Mouse (Mus musculus): ENCODE data around the gene Kalrn. TPM values are rescaled to one million over a fixed set of nuclear protein-coding genes. Genes with fewer than 3 reads are reported as not detected.

Gene Kalrn
- total RNA-seq, 2 experiments from 2014 or later = 448 to 531 TPM

GRCm38 (mm10) chr16:34355547-34355946 is 217.8 kb downstream of the Kalrn start:
- DNase-seq (ENCODE audit: low spot score in 2 of 2) = no peak

DNA sequence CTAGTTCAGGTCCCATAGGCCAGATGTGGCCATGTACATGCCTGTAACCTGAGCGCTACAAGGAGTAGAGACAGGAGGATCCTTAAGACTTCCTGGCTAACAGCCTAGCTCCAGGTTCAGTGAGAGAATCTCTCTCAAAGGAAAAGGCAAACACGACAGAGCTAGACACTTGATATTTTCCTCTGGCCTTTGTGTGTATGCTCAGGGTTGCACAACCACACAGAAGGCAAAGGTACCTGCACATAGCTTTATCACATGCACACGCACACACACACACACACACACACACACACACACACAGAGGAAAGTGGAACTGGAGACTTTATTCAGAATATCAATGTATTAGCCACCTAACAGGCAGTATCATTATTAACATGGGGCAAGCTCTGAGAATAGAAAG is 219.3 kb downstream of the Kalrn start:
- DNase-seq (ENCODE audit: low spot score in 2 of 2) = no peak

DNA sequence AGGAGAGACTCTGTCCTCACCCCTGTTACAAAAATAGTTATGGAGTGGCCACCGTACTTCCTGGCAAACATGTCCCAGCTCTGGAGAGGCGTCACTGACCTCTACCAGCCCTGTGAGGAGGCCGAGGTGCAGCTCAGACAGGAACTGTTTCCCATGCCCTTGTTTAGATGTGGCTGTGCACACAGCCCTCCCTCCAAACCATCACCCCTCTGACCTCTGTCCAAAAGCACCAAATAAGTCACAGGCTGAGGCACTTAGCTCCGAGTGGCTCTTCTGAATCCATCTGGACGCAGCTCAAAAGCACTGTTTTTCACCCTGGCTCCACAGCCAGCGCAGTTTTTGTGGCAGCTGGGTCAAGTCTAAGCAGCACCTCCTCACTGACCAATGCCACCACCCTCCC is 220.6 kb downstream of the Kalrn start:
- no peak for DNase-seq (ENCODE audit: low spot score in 2 of 2)

- DNase-seq (ENCODE audit: low spot score in 2 of 2) = no peak
Measured at GRCm38 (mm10) chr16:34351575-34352150, 221.7 kb downstream of the Kalrn start.

DNA sequence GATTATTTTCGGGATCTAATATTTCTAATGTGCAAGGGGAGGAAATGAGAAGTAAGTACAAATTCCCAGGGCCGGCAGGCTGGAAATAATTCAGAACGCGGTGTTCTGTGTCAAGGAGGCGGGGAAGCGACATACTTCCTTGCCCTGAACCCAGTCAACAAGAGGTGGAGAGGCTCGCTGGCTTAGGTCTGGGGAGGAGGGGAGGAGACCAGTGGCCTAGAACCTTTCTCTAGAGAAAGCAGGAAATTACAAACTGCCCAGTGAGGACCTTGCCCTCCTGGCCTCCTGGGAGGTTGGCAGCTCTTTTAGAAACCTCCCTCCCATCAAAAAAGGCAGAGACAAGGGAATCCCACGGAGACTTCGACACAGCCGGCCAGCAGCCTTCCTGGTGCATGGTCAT is 225.8 kb downstream of the Kalrn start:
- no peak for DNase-seq (ENCODE audit: low spot score in 2 of 2)

DNA sequence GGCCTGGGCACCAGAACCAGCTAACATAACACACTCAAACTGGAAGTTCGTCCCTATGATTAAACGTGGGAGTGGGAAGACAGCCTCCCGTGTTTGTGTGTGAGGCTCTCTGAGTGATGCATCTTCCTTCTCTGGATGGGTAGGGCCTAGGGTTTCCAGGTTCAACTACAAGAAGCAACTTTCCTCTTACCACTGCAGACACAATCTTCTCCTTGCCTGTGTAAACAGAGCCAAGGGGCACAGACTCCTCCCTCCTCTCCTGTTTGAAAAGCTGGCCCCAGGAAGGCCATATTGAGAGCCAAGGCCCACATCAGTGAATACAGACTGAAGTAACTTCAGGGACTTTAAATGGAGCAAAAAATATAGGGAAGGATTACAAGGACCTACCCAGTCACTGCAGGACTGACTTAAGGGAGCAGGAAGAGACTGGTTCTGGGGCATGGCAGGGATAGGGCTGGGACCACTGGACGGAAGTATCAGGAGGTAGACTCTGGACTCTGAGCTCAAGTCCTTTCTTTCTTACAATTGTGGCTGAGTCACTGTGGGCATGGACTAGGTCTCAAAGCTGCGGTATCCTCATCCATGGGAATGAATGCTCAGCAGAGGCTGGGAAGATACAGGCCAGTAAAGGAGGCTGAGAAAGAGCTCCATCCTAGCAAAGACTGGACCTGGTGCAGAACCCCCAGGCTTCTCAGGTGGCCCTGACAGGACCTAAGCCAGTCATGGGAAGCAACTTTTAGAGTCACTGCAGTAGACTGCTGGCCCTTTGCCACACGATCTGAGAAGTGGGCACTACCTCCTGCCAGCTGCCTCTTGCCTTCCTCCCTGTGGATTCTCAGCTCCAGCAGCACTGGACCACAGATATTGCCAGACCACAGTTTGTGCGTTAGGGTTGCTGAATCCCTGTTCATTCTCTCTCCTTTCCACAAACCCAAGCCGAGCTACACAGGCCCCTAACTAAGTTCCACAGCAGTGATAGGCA is 228.1 kb downstream of the Kalrn start:
- peak; percentile 48 to 54 for DNase-seq (ENCODE audit: low spot score in 2 of 2)

GRCm38 (mm10) chr16:34343968-34344367 is 229.4 kb downstream of the Kalrn start:
- DNase-seq (ENCODE audit: low spot score in 2 of 2) = peak; percentile 53 to 65

DNA sequence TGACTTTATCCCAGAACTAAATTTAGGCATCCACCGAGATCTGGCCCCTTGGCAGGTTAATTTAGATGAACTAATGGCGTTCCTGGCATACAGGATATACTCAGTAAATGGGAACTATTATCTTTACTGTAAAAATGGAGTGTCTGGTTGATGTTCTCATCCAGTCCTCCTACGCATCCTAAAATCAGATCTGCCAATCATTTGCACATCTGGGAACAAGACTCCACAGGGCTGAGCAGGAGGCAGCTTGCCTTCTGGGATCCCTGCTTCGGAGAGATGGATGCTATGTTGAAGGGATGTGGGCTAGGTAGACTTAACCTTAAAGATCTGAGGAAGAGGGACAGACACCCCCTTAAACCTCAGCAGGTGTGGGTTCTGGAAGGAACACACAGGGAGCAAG is 230.2 kb downstream of the Kalrn start:
- DNase-seq (ENCODE audit: low spot score in 2 of 2) = no peak

DNA sequence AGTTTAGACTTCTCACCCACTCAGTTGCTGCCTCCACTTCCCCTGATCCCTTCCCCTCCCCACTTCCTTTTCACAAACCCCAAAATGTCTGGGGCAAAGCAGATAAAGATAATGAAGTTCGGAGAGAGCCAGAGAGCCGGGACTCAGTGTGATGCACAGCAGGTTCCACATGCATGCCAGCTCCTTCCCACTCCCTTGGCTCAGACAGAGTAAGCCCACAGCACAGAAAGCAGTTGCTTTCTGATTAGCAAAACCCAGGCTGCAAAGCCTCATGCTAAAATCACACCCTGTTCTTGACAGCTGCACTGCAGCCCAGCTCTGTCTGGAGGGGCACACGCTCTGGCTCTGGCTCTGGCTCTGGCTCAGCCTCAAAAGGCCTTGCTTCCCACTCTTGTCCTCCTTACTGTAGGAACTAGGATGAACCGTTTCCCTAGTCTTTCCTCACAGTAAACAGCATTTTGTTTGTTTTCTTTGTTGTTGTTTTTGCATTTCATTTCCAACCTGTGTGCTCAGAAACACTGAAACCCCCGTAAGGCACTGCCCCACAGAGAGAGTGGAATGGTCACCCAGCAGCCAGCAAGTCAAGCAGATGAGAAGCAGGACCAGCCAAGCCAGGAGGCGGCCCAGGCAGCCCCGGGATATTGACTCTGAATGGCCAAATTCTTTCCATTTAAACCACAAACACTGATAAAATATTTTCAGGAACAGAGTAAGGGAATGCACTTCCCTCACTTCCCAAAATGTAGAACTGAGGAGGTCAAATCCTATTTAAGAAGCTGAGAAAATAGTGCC is 230.8 kb downstream of the Kalrn start:
- peak; percentile 74 to 81 for DNase-seq (ENCODE audit: low spot score in 2 of 2)

- DNase-seq (ENCODE audit: low spot score in 2 of 2) = peak; percentile 45 to 51
Measured at GRCm38 (mm10) chr16:34334919-34335318, 238.4 kb downstream of the Kalrn start.

DNA sequence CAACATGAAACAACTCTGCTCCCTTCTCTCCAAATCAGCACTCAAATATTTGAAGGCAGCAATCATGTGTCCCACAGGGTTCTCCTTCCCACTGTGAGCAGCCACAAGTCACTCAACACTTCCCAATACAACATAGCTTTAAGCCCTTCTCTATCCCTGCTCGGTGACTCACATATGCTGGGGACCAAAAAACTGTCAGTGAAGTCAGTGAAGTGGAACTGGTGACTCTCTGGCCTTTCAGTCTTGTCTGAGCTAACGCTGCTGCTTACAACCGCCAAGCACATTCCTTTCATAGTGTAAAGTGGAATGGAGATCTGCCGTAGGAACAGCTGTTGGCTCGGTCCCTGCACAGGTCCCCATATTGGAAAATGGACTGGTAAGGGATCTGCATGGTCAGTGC is 241.7 kb downstream of the Kalrn start:
- no peak for DNase-seq (ENCODE audit: low spot score in 2 of 2)

DNA sequence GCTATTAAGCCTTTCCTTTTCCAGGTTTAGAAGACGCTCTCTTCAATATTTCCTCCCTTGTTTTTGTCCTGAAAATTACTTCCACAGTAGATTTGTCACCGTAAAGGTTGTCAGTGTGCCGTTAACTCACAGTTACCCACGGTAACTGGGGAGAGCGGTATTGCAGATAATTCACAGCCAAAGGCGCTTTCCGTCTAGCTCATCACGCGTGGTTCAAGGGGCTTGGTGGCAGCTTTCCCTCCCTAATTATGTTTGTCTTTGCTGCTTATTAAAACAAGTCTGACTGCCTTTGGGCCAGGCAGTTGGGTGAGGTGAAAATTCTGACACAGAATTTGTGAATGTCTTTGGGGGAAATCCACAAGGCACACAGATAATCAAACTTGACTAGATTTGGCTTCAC is 243.5 kb downstream of the Kalrn start:
- DNase-seq (ENCODE audit: low spot score in 2 of 2) = no peak

- DNase-seq (ENCODE audit: low spot score in 2 of 2) = no peak
Measured at GRCm38 (mm10) chr16:34329431-34329873, 243.9 kb downstream of the Kalrn start.

GRCm38 (mm10) chr16:34327890-34328289 is 245.4 kb downstream of the Kalrn start:
- no peak for DNase-seq (ENCODE audit: low spot score in 2 of 2)

GRCm38 (mm10) chr16:34325869-34326268 is 247.5 kb downstream of the Kalrn start:
- no peak for DNase-seq (ENCODE audit: low spot score in 2 of 2)

GRCm38 (mm10) chr16:34325161-34325560 is 248.2 kb downstream of the Kalrn start:
- no peak for DNase-seq (ENCODE audit: low spot score in 2 of 2)

DNA sequence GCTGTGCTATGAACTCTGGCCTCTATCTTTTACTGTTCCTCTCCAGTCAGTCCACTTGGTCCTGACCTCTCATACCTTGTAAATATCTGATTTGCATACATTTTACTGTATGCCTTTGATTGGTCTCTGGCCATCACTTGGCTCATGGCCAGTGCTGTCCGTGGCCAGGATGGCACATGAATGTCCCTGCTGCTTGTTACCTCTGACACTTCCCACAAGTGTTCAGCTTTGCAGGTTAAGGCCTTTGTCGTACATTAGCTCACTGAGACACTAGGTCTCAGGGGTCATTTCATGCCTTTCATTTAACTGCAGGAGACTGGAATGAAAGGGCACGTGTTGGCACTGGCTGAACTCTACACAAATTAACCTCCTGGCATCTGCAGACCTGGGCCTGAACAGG is 248.6 kb downstream of the Kalrn start:
- no peak for DNase-seq (ENCODE audit: low spot score in 2 of 2)

GRCm38 (mm10) chr16:34323496-34323895 is 249.8 kb downstream of the Kalrn start:
- DNase-seq (ENCODE audit: low spot score in 2 of 2) = no peak

- peak; percentile 56 to 62 for DNase-seq (ENCODE audit: low spot score in 2 of 2)
Measured at GRCm38 (mm10) chr16:34322546-34322945, 250.8 kb downstream of the Kalrn start.

- DNase-seq (ENCODE audit: low spot score in 2 of 2) = no peak
Measured at GRCm38 (mm10) chr16:34321066-34321790, 252.1 kb downstream of the Kalrn start.
